Mouse (Mus musculus) right cerebral cortex, postnatal 4 days (tissue): Measurements from ENCODE around the gene Abhd12b.

Experiments
- DNase-seq: peaks from one replicate; pipeline ENCODE4 v3.0.0-alpha.2; 2022

Gene Abhd12b

GRCm38 (mm10) chr12:70153842-70154241, at the start of gene Abhd12b:
TSS of gene Abhd12b (plus strand) at chr12:70154142.
- DNase-seq = no peak

- no peak for DNase-seq
Observed at GRCm38 (mm10) chr12:70104199-70104598, 49.7 kb upstream of the Abhd12b start.

GRCm38 (mm10) chr12:70104776-70105420, 49.0 kb upstream of the Abhd12b start:
- DNase-seq = no peak

GRCm38 (mm10) chr12:70105885-70106284, 48.1 kb upstream of the Abhd12b start:
- DNase-seq = no peak

GRCm38 (mm10) chr12:70106508-70106907, 47.4 kb upstream of the Abhd12b start:
- no peak for DNase-seq

- DNase-seq = no peak
Observed at GRCm38 (mm10) chr12:70108104-70108503, 45.8 kb upstream of the Abhd12b start.

- DNase-seq = no peak
Observed at GRCm38 (mm10) chr12:70109921-70110320, 44.0 kb upstream of the Abhd12b start.

- no peak for DNase-seq
Observed at GRCm38 (mm10) chr12:70110375-70111116, 43.4 kb upstream of the Abhd12b start.

GRCm38 (mm10) chr12:70111117-70111366, 42.9 kb upstream of the Abhd12b start:
- no peak for DNase-seq

GRCm38 (mm10) chr12:70111367-70112089, 42.4 kb upstream of the Abhd12b start:
- DNase-seq = peak; percentile 82

GRCm38 (mm10) chr12:70112090-70112383, 41.9 kb upstream of the Abhd12b start:
- no peak for DNase-seq

- no peak for DNase-seq
Observed at GRCm38 (mm10) chr12:70113351-70113750, 40.6 kb upstream of the Abhd12b start, which contains the start of gene Nin. TSS of gene Nin (minus strand) at chr12:70113717.

GRCm38 (mm10) chr12:70117146-70117545, 36.8 kb upstream of the Abhd12b start:
- no peak for DNase-seq

GRCm38 (mm10) chr12:70118721-70119345, 35.1 kb upstream of the Abhd12b start:
- peak; percentile 19 for DNase-seq

GRCm38 (mm10) chr12:70119552-70119951, 34.4 kb upstream of the Abhd12b start:
- DNase-seq = no peak

- DNase-seq = no peak
Observed at GRCm38 (mm10) chr12:70126626-70127025, 27.3 kb upstream of the Abhd12b start.

- no peak for DNase-seq
Observed at GRCm38 (mm10) chr12:70129105-70129504, 24.8 kb upstream of the Abhd12b start.

GRCm38 (mm10) chr12:70131042-70131675, 22.8 kb upstream of the Abhd12b start:
- DNase-seq = peak; percentile 65

GRCm38 (mm10) chr12:70134627-70135235, 19.2 kb upstream of the Abhd12b start:
- DNase-seq = no peak

- DNase-seq = no peak
Observed at GRCm38 (mm10) chr12:70136185-70136756, 17.7 kb upstream of the Abhd12b start.

- no peak for DNase-seq
Observed at GRCm38 (mm10) chr12:70137095-70137494, 16.8 kb upstream of the Abhd12b start.

- DNase-seq = no peak
Observed at GRCm38 (mm10) chr12:70137626-70138025, 16.3 kb upstream of the Abhd12b start.
